Mouse (Mus musculus): Measurements from ENCODE around the gene Hist1h2ab.
A peak's percentile ranks its signal among the peaks of the same experiment; 100 is the strongest.
"Not testable (repeated sequence)": the region's sequence is repeated elsewhere in the genome, so short reads cannot be mapped to it uniquely, and the experiment has no call there.

The Hist1h2ab gene

DNA sequence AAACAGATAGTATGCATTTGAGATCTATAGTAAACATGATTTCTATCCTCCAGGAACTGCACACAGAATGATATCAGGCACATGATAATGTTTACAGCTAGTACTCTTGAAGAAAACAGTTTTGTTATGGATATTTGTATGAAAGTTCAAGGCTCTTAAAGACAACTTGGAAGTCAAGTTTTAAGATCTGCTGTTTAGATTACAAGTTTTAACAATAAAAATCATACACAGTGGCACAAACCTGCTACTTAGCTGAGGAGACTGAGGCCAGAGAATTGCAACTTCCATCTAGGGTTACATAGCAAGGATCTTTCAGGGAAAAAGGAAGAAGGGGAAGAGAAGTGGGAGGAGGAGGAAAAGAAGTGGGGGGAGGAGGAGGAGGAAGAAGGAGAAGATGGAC is 4.1 kb downstream of the Hist1h2ab start:
- DNase-seq = no peak

DNA sequence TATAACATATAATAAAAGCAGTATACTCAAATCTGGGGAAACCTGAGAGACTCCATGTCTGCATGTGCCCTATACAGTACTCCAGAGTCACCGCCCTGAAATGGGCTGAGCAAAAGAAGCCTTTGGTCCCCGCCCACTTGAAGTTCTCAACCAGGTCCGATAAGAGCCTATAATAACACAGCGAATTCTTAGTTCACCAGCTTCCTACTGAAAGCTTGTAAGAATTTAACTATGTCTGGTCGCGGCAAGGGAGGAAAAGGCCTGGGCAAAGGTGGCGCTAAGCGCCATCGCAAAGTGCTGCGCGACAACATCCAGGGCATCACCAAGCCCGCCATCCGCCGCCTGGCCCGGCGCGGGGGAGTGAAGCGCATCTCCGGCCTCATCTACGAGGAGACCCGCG is 5.9 kb downstream of the Hist1h2ab start, which contains the start of gene Hist1h4b:
Hist1h4b (plus strand) TSS at position 224 of the 400 bp plus-strand sequence.
- peak; percentile 95 for DNase-seq

DNA sequence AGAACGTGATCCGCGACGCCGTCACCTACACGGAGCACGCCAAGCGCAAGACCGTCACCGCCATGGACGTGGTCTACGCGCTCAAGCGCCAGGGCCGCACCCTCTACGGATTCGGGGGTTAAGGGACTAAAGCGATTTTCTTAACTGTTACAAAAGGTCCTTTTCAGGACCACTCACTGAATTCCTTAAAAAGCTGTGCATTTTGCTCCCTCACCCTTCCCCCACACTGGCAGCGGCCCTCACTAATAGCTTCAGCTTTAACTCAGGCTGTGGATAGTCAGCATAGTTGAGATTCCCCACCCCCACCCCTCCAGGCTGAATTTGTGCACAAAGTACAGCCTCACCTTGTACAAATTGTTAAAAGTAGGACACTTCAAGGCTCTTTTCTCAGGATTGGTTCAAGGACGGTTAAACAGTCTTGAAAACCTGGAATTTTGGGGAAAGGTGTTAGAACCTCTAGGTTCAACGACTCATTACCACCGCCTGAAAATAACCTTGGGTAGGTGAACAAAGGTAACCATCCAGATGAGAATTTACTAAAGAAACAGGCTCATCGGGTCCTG is 6.4 kb downstream of the Hist1h2ab start:
- peak; percentile 55 for DNase-seq

DNA sequence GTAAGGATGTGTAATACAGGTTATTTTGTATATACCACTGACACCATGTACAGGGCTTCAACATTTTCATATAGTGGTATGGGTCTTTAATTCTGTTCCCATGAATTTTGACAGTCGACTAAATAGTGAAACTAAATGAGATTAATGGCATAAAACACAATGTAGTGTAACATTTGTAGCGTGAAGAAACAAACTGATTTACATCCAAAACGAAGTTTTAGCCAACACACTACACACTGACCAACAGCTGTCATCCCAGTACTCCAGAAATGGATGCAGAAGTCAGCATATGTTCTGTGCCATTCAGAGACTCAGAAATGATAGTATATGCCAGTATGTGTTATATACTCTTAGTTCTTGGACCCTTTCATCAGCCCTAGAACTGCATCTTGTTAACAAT is 7.0 kb downstream of the Hist1h2ab start:
- no peak for DNase-seq

DNA sequence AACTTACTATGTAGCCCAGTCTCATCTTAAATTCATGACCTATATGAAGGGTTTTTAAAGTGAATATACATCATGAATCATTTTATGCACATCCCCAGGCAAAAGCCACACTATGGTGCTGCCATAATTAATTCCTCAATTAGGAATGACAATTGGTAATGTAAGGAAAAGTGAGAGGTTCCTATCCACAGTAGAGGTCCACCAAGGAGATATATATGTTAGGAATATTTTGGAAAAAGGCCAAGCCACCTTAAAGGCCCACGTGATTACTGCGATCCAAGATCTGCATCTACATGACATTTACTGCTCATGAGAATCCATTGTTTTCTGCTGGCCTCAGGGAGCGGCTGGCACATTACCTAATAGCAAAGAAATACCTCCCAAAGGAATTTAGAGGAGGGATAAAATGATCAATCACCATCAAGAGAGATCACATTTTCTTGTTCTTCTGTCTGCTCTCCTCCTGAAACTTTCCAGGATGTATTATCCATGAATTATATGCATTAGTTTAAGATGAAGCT is 8.4 kb downstream of the Hist1h2ab start:
- DNase-seq = no peak

DNA sequence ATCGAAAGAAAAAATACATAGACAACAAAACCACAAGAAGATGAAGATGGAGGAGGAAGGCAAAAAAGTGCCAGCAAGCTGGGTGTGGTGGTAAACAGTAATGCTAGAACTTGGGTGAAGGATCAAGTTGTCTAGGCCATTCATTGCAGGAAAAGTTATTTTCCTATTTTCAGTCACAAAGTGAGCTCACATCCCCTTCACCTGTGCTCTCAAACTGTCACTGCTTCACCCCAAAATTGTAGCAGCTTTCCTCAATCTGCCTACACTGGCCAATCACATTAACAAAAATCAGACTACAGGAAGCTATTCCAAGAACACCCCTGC is 9.0 kb downstream of the Hist1h2ab start:
- DNase-seq = no peak

DNA sequence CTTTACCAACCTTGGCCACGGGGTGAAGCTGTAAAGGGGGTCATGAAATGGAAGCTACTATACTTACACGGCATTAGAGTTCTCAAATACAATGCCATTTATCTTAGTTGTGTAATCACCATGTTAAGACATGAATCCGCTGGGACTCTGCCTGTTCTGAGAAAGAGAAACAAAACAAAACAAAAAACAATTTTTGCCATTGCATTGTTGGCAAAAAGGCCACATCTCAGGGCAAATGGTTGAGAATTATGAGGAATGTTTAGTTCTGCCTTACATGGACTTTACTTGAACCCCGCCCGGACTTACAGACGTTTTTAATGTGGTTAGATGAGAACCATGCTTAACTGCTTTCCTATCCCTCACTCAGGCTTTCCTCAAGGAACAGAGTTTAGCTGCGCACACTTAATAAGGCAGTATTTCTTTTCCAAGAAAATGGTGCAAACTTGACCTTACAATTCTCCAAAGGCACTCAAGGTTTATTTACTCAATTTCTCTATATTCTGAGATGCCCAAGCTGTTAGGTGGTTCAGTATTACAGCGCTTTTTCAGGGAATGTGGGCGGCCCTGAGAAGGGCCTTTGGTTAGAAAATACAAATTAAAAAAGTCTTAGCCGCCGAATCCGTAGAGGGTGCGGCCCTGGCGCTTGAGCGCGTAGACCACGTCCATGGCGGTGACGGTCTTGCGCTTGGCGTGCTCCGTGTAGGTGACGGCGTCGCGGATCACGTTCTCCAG is 9.5 kb downstream of the Hist1h2ab start:
- peak; percentile 64 for DNase-seq

DNA sequence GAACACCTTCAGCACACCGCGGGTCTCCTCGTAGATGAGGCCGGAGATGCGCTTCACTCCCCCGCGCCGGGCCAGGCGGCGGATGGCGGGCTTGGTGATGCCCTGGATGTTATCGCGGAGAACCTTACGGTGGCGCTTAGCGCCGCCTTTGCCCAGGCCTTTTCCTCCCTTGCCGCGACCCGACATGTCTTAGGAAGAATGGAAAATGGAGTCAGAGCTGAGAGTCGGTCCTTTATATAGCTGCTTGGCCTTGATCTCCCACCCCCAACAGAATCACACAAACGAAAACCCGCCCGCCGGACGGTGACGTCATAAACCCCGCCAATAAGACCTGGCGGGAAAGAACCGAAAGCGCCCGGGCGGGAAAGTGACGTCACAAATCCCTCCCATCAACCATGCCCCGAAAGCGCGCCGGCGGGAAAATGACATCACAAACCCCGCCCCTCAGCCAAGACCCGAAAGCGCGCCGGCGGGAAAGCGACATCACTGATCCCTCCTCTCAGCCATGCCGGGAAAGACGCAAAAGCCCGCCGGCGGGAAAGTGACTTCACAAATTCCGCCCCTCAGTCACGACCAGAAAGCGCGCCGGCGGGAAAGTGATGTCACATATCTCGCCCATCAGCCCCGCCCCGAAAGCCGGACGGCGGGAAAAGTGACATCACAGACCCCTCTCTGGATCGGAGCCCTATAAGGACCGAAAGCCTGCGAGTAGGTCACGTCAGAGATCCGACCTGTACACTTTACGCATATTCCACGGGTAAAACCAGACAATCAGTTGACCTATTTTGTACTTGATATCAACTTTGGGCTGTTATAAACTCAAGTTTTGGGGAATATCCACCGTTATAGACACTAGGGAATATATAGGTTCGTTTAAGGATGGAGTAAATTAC is 10.3 kb downstream of the Hist1h2ab start, which contains the start of gene Hist1h4a:
Hist1h4a (minus strand) TSS at position 259 of the 893 bp plus-strand sequence.
- peak; percentile 99 for DNase-seq

DNA sequence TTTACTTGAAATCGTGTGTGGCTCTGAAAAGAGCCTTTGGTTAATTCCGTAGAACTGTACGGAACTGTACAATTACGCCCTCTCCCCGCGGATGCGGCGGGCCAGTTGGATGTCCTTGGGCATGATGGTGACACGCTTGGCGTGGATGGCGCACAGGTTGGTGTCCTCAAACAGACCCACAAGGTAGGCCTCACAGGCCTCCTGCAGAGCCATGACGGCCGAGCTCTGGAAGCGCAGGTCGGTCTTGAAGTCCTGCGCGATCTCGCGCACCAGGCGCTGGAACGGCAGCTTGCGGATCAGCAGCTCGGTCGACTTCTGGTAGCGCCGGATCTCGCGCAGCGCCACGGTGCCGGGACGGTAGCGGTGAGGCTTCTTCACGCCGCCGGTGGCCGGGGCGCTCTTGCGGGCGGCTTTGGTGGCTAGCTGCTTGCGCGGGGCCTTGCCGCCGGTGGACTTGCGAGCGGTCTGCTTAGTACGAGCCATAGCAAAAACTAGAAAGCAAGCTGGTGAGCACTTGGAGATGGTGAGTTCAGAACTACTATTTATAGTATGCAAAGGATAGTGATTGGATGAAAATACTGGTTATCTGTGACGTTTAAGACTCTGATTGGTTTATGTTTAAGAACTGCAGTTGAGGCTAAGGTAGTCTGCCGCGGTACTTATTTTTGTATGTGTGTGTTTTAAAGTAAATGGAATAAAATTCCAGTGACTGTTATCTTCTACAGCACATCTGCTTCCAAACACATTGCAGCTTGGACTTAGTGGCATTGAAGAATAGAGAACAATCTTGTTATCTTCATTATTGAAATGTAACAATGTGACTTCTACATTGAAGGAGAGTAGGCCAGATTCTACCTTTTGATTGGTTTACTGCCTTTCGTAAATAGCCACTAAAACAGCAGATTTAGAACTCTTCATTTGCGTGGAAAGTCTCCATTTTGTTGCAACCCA is 11.2 kb downstream of the Hist1h2ab start, which contains the start of gene Hist1h3a:
Hist1h3a (minus strand) TSS at position 516 of the 951 bp plus-strand sequence.
- peak; percentile 94 for DNase-seq

DNA sequence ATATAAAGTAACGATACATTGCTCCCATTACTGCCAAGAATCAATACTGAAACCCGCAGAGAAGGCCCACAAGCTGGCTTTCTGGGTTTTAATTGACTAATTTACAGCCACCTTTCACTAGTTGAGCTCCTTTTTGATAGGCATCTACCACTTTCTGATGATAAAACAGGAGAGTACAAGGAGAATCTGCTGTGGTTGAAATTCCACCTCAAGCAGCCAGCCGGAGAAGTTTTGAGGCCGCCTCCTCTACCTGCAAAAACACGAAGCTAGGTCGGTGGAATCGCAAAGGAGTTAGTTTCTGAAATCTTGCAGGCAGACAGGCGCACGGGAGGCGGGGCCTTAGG is 12.3 kb downstream of the Hist1h2ab start:
- DNase-seq = no peak

DNA sequence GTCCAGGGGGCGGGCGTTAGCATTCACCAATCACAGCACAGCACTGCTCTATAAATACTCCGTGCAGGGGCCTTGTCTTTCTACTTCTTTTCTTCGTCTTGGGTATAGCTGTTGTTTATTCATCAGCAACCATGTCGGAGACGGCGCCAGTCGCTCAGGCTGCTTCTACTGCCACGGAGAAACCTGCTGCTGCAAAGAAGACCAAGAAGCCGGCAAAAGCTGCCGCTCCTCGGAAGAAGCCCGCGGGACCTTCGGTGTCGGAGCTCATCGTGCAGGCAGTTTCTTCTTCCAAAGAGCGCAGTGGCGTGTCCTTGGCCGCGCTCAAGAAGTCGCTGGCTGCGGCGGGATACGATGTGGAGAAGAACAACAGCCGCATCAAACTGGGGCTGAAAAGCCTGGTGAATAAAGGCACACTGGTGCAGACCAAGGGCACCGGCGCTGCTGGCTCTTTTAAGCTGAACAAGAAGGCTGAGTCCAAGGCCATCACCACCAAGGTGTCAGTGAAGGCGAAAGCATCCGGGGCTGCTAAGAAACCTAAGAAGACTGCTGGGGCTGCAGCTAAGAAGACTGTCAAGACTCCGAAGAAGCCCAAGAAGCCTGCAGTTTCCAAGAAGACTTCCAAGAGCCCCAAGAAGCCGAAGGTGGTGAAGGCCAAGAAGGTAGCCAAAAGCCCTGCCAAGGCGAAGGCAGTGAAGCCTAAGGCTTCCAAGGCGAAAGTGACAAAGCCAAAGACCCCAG is 12.8 kb downstream of the Hist1h2ab start, which contains the start of gene Hist1h1a:
Hist1h1a (plus strand) TSS at position 81 of the 738 bp plus-strand sequence.
- DNase-seq = peak; percentile 96

DNA sequence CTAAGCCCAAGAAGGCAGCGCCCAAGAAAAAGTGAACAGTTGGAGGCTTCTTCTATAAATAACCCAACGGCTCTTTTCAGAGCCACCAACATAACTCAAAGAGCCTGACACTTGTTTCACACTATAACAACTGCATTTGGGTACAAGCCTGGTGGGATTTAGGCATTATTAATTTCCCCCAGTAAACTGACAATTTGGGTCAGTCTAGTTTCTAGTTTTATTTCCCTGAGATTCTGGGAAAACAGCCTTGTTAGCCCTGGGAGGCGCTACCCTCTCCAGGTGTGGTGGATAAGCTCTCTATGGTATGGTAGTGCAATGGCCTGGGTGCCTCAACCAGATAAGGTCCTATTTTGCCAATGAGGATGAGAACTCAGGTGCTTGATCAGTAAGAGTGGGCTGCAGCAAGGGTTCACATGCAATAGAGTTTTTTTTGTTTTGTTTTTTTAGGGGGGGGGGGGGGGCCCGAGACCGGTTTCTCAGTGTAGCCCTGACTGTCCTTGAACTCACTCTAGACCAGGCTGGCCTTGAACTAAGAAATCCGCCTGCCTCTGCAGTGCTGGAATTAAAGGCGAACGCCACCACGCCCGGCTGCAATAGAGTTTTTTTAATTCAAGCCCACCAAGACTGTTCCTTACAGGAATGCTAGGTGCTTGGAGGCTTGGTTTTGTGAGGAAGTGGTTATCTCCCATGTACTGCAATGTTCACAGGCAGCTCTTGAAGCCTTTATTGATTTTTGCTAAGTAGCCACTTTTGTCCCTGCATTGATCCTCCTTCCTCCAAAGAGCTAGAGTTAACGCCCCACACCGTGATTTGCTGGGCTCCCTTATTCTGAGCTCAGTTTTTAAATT is 13.6 kb downstream of the Hist1h2ab start:
- no peak for DNase-seq

DNA sequence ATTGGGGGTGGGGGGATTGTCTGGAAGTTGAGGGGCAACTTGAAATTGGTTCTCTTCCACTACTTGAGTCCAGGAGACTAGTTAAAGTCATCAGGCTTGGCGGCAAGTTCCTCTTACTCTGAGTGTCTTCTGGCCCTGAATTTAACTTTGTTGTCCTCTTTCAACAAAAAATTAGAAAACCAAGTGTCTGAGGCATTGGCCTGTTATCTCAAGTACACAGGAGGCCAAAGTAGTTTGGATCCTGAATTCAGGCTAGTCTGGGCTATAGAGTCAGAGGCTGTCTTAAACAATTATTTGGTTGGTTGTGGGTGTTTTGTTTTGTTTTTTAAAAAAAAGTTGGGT is 14.2 kb downstream of the Hist1h2ab start:
- no peak for DNase-seq

DNA sequence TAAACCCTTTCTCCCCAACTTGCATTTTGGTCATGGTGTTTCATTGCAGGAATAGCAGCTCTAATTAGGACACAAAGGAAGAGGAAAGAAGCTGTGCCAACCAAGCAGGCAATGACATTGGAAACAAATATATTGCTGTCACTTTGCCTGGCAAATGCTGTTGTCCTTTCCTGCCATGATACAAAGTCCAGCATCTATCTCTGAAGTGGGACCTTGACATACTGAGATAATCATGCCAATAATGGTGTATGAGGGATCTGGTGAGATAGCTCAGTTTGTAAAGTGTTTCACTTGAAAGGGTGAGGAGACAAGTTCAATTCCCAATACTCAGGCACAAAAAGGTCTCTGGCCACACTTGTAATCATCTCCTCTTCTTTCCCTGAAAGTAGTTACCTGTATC is 15.8 kb downstream of the Hist1h2ab start:
- no peak for DNase-seq

DNA sequence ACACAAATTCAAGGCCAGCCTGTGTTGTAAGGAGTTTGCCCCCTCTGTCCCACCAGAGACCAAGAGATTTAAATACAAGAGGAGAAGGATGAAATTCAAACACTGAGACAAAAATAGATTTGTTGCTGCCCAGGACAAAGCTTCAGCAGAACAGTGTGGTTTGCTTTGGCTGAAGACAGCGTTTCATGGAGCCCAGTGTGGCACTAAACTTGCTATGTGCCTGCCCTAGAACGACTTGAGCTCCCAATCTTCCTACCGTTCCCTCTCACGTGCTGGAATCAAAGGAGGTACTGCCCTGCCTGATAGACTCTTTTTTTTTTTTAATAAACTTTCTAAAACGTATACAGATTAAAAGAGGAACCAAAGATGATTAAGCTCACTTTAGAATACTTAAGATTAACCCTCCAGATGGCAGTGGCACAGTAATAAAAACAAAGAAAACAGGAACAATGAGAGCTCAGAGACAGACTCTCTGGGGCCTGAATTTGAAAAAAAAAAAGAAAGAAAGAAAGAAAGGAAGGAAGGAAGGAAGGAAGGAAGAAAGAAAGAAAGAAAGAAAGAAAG is 18.0 kb downstream of the Hist1h2ab start:
- DNase-seq = no peak

DNA sequence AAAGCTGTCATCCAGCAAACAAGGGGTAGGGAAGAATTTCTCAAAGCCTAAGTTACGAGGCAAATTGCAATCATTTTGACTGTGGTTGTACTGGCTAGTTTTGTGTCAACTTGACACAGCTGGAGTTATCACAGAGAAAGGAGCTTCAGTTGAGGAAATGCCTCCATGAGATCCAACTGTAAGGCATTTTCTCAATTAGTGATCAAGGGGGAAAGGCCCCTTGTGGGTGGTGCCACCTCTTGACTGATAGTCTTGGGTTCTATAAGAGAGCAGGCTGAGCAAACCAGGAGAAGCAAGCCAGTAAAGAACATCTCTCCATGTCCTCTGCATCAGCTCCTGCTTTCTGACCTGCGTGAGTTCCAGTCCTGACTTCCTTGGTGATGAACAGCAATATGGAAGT is 18.7 kb downstream of the Hist1h2ab start, which contains the start of gene Trim38:
Trim38 (plus strand) TSS at position 301 of the 400 bp plus-strand sequence.
- not testable (repeated sequence) for DNase-seq

DNA sequence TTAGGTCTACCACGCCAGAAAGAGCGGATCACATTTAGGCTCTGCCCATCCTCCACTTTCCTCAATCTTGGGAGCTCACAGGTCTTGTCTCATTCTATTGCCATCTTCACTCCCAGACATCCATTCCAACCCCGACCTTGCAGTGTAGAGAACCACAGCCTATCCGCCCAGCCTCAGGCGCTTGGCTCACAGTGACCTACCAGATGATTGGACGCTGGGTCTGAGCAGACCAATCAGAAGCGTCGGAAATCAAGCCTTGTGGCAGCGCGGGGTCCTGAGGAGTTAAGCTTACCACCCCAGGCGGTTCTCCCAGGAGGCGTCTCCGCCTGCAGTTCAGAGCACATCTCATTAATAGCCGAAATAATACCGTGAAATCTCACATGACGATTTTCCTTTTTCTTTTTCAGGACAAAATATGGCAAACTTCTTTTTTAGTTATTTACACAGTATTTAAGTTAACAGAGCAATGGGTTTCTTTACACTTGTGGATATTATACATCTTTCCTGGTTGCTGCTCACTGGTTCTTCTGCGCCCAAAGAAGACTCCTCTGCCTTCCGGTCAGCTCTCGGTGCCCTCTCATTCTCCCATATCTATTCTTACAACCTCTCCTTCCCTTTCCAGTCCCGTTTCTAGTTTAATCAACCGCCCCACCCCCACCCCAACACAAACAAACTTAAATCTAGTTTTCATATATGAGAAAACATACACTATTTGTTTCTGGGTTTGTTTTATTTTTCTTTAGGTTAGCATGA is 21.8 kb downstream of the Hist1h2ab start:
- DNase-seq = peak; percentile 86

DNA sequence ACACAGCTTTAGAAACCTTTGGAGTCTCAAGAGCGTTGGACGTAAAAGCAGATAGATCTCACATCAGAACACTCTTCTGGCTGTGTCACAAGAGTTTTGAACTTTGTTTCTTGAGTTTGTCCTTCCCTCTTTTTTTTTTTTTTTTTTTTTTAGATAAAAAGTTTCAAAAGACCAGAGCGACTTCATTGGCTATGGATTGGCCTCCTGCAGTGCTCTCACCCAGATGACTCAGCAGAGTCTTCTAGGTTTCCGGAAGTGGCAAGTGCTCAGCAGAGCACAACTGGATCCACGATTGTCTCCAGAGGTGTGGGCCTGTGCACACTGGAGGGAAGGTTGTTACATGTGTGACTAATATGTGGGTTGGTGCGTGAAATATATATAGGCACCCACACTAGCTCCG is 27.4 kb downstream of the Hist1h2ab start:
- DNase-seq = no peak

DNA sequence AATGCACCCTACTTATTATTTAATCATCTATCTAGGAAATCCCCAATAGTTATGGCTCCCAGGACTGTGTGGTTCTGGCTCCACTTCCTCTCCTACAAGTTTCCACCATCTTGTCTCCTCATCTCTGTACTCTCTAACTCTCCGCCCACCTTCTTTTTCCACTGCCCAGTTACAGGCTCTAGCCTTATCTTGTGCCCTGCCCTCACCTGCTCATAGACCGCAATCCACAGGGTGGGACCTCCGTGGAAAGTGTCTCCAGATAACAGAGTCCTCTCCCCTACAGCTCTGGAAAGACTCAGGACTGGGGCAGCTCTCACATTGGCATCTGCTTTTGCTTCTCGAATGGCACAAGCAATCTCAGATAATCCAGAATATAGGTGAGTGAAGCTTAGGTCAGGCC is 28.1 kb downstream of the Hist1h2ab start:
- DNase-seq = no peak
